Mouse (Mus musculus) erythroblast, embryonic 14.5 days (primary cell): ENCODE measurements around the gene Rpl14.

ENCODE experiments used
- GATA1 ChIP-seq: IDR thresholded peaks from 2 replicates; pipeline ENCODE4 v1.6.1; 2012; ENCODE audit warnings: low read length, inconsistent platforms, mixed read lengths
- TAL1 ChIP-seq: IDR thresholded peaks from 3 replicates; pipeline ENCODE4 v1.6.1; 2012; ENCODE audit warnings: low read length, inconsistent platforms, mixed read lengths

- TF ChIP-seq GATA1: no peak
- TF ChIP-seq TAL1: no peak
These were observed 15.3 kb downstream of the Rpl14 start for GRCm38 (mm10) chr9:120586546-120586945.
